Mouse (Mus musculus) intestine, embryonic 16.5 days (tissue): ENCODE measurements around the gene Cdh20. TPM values are rescaled to one million over a fixed set of nuclear protein-coding genes. Genes with fewer than 3 reads are reported as not detected.

Source experiments
- ATAC-seq: fragments of 200-750 bp; cut with Nextera tagmentation; 2 replicates; pipeline ENCODE4 v1.8.0; 2017; ENCODE audit warnings: moderate TSS enrichment, moderate library complexity
- H3K27ac ChIP-seq: fragments of 300-500 bp; sonication (generic); 2 replicates; pipeline ENCODE4 v1.5.1; 2014; ENCODE audit warnings: mild to moderate bottlenecking, low read length
- H3K27me3 ChIP-seq: fragments of 300-500 bp; sonication (generic); replicated peaks from 2 replicates; pipeline ENCODE4 v1.6.1; 2014; ENCODE audit warnings: low read length, control low read depth, mixed read lengths; ENCODE audit not compliant: control insufficient read depth, insufficient read depth
- H3K36me3 ChIP-seq: fragments of 300-500 bp; sonication (generic); 2 replicates; pipeline ENCODE4 v1.6.1; 2014; ENCODE audit warnings: low read length, control low read depth; ENCODE audit not compliant: control insufficient read depth, insufficient read depth
- H3K4me1 ChIP-seq: fragments of 300-500 bp; sonication (generic); 2 replicates; pipeline ENCODE4 v1.6.1; 2014; ENCODE audit warnings: low read length, control low read depth, mixed read lengths; ENCODE audit not compliant: control insufficient read depth, insufficient read depth
- H3K4me2 ChIP-seq: fragments of 300-500 bp; sonication (generic); 2 replicates; pipeline ENCODE4 v1.6.1; 2014; ENCODE audit warnings: low read depth, low read length, control low read depth
- H3K4me3 ChIP-seq: fragments of 300-500 bp; sonication (generic); 2 replicates; pipeline ENCODE4 v1.5.1; 2014; ENCODE audit warnings: mild to moderate bottlenecking, low read length
- H3K9ac ChIP-seq: fragments of 300-500 bp; sonication (generic); 2 replicates; pipeline ENCODE4 v1.6.1; 2014; ENCODE audit warnings: low read depth, low read length
- H3K9me3 ChIP-seq: fragments of 300-500 bp; sonication (generic); 2 replicates; pipeline ENCODE4 v1.6.1; 2016; ENCODE audit warnings: low read length, control low read depth; ENCODE audit not compliant: control insufficient read depth
- WGBS: fragments of 180-500 bp; shearing (Covaris S2); extraction: QIAGEN DNeasy Blood & Tissue Kit; methylation state at CpG from one replicate; pipeline ENCODE4 v1.1.7; 2014; 5-methylcytosine and 5-hydroxymethylcytosine counted together
- polyA plus RNA-seq: library from polyadenylated mRNA; unstranded; fragments of >200 nt; fragmentation: Nextera tagmentation; extraction: Ambion mirVana; gene quantifications from 2 replicates; pipeline ENCODE4 v1.2.1, GENCODE M21; 2015

The Cdh20 gene
- polyA plus RNA-seq, 1 experiment from 2014 or later, result 0.10 TPM

GRCm38 (mm10) chr1:104993905-104994611, 225.7 kb downstream of the Cdh20 start:
- Histone ChIP-seq H3K4me1 (peaks cover 7% of the 10 kb centered on the region; the same call in 1 of the 2 replicates), H3K27me3 (no peaks in the 10 kb centered on the region), H3K27ac (no peak overlapping the region), H3K9ac (peak overlapping the region; percentile 71), H3K4me2 (peak overlapping the region; percentile 95), H3K9me3 (no peaks in the 10 kb centered on the region), H3K36me3 (no peaks in the 10 kb centered on the region), H3K4me3 (peak overlapping the region; percentile 52)
- WGBS, result 5% methylated on average over 49 of the region's 51 CpGs
- ATAC-seq, result peak; percentile 92

GRCm38 (mm10) chr1:104994612-104994986, 226.3 kb downstream of the Cdh20 start:
- H3K36me3 ChIP-seq, result no peaks in the 10 kb centered on the region
- 68% methylated on average over 3 of the region's 3 CpGs for WGBS
- no peak for ATAC-seq
- H3K27ac ChIP-seq, result no peak overlapping the region
- H3K4me2 ChIP-seq, result no peak overlapping the region
- H3K4me1 ChIP-seq, result peaks cover 7% of the 10 kb centered on the region; the same call in 1 of the 2 replicates
- no peaks in the 10 kb centered on the region for H3K27me3 ChIP-seq
- H3K9me3 ChIP-seq, result no peaks in the 10 kb centered on the region
- no peak overlapping the region for H3K9ac ChIP-seq
- H3K4me3 ChIP-seq, result no peak overlapping the region

- 66% methylated on average over 2 of the region's 2 CpGs for WGBS
- ATAC-seq, result no peak
- H3K27me3 ChIP-seq, result no peaks in the 10 kb centered on the region
- no peak overlapping the region for H3K9ac ChIP-seq
- no peaks in the 10 kb centered on the region for H3K9me3 ChIP-seq
- no peaks in the 10 kb centered on the region for H3K36me3 ChIP-seq
- peaks cover 7% of the 10 kb centered on the region; the same call in 1 of the 2 replicates for H3K4me1 ChIP-seq
- no peak overlapping the region for H3K4me2 ChIP-seq
- H3K4me3 ChIP-seq, result no peak overlapping the region
- H3K27ac ChIP-seq, result no peak overlapping the region
Observed at GRCm38 (mm10) chr1:104997814-104998213, 229.5 kb downstream of the Cdh20 start.

GRCm38 (mm10) chr1:105002179-105002578, 233.8 kb downstream of the Cdh20 start:
- no peak overlapping the region for H3K4me2 ChIP-seq
- WGBS, result 78% methylated on average over 1 of the region's 1 CpGs
- H3K4me3 ChIP-seq, result no peak overlapping the region
- H3K9ac ChIP-seq, result no peak overlapping the region
- H3K27me3 ChIP-seq, result no peaks in the 10 kb centered on the region
- no peak for ATAC-seq
- H3K27ac ChIP-seq, result no peak overlapping the region
- H3K9me3 ChIP-seq, result no peaks in the 10 kb centered on the region
- no peaks in the 10 kb centered on the region for H3K36me3 ChIP-seq
- no peaks in the 10 kb centered on the region for H3K4me1 ChIP-seq

GRCm38 (mm10) chr1:105003786-105004185, 235.5 kb downstream of the Cdh20 start:
- WGBS, result 92% methylated on average over 1 of the region's 1 CpGs
- Histone ChIP-seq H3K36me3 (no peaks in the 10 kb centered on the region), H3K4me2 (no peak overlapping the region), H3K4me3 (no peak overlapping the region), H3K9ac (no peak overlapping the region), H3K4me1 (no peaks in the 10 kb centered on the region), H3K9me3 (no peaks in the 10 kb centered on the region), H3K27me3 (no peaks in the 10 kb centered on the region), H3K27ac (no peak overlapping the region)
- ATAC-seq, result no peak

- Histone ChIP-seq H3K9me3 (no peaks in the 10 kb centered on the region), H3K27me3 (no peaks in the 10 kb centered on the region), H3K4me1 (no peaks in the 10 kb centered on the region), H3K9ac (no peak overlapping the region), H3K36me3 (no peaks in the 10 kb centered on the region), H3K4me2 (no peak overlapping the region), H3K27ac (no peak overlapping the region), H3K4me3 (no peak overlapping the region)
- 41% methylated on average over 2 of the region's 2 CpGs for WGBS
- ATAC-seq, result no peak
Observed at GRCm38 (mm10) chr1:105012616-105013015, 244.3 kb downstream of the Cdh20 start.

GRCm38 (mm10) chr1:105013291-105013690, 245.0 kb downstream of the Cdh20 start:
- Histone ChIP-seq H3K27ac (no peak overlapping the region), H3K4me2 (no peak overlapping the region), H3K9me3 (no peaks in the 10 kb centered on the region), H3K27me3 (no peaks in the 10 kb centered on the region), H3K36me3 (no peaks in the 10 kb centered on the region), H3K9ac (no peak overlapping the region), H3K4me1 (no peaks in the 10 kb centered on the region), H3K4me3 (no peak overlapping the region)
- 58% methylated on average over 1 of the region's 1 CpGs for WGBS
- no peak for ATAC-seq

- Histone ChIP-seq H3K9ac (no peak overlapping the region), H3K27me3 (no peaks in the 10 kb centered on the region), H3K36me3 (no peaks in the 10 kb centered on the region), H3K27ac (no peak overlapping the region), H3K9me3 (no peaks in the 10 kb centered on the region), H3K4me3 (no peak overlapping the region), H3K4me2 (no peak overlapping the region), H3K4me1 (no peaks in the 10 kb centered on the region)
- WGBS, result 74% methylated on average over 3 of the region's 3 CpGs
- peak; percentile 83 for ATAC-seq
Observed at GRCm38 (mm10) chr1:105041668-105042067, 273.3 kb downstream of the Cdh20 start.
